Mouse (Mus musculus) ovary, postnatal 14 days (tissue): ENCODE measurements at regions not wholly inside any gene's neighbourhood (a gene's known extent, or its start where the extent isn't known, plus 50 kb on each side); places are given as distances from the start of the nearest gene placed in this dataset.
"Not testable (repeated sequence)": the region's sequence is repeated elsewhere in the genome, so short reads cannot be mapped to it uniquely, and the experiment has no call there.

Source experiments
- DNase-seq: peaks from one replicate; pipeline ENCODE4 v3.0.0; 2022; ENCODE audit warnings: low spot score

- no peak for DNase-seq
These were observed 274.1 kb downstream of the Rpia start for GRCm38 (mm10) chr6:70517932-70518331.

- no peak for DNase-seq
These were observed 323.2 kb downstream of the Rpia start for GRCm38 (mm10) chr6:70468623-70469479.

GRCm38 (mm10) chr6:70457279-70457678 is 334.8 kb downstream of the Rpia start:
- DNase-seq: no peak

GRCm38 (mm10) chr6:70434739-70435138 is 357.3 kb downstream of the Rpia start:
- not testable (repeated sequence) for DNase-seq

GRCm38 (mm10) chr6:70406290-70406689 is 385.7 kb downstream of the Rpia start:
- not testable (repeated sequence) for DNase-seq

- DNase-seq: not testable (repeated sequence)
These were observed 402.2 kb downstream of the Rpia start for GRCm38 (mm10) chr6:70389850-70390249.

GRCm38 (mm10) chr6:70386396-70386795 is 405.6 kb downstream of the Rpia start:
- DNase-seq: not testable (repeated sequence)

GRCm38 (mm10) chr6:70379339-70379738 is 412.7 kb downstream of the Rpia start:
- not testable (repeated sequence) for DNase-seq

GRCm38 (mm10) chr6:70371821-70372220 is 420.2 kb downstream of the Rpia start:
- DNase-seq: not testable (repeated sequence)

- DNase-seq: no peak
These were observed 435.7 kb downstream of the Rpia start for GRCm38 (mm10) chr6:70356303-70356702.

GRCm38 (mm10) chr6:70342147-70342546 is 449.9 kb downstream of the Rpia start:
- DNase-seq: no peak

- not testable (repeated sequence) for DNase-seq
These were observed 451.3 kb downstream of the Rpia start for GRCm38 (mm10) chr6:70340691-70341090.

- no peak for DNase-seq
These were observed 476.7 kb downstream of the Rpia start for GRCm38 (mm10) chr6:70315318-70315717.

- DNase-seq: not testable (repeated sequence)
These were observed 477.4 kb downstream of the Rpia start for GRCm38 (mm10) chr6:70314667-70315066.

- not testable (repeated sequence) for DNase-seq
These were observed 490.9 kb downstream of the Rpia start for GRCm38 (mm10) chr6:70301100-70301499.

- not testable (repeated sequence) for DNase-seq
These were observed 531.8 kb downstream of the Rpia start for GRCm38 (mm10) chr6:70260227-70260626.

- not testable (repeated sequence) for DNase-seq
These were observed 551.9 kb downstream of the Rpia start for GRCm38 (mm10) chr6:70240167-70240566.

- peak; percentile 6 for DNase-seq
These were observed 564.9 kb downstream of the Rpia start for GRCm38 (mm10) chr6:70227166-70227565.

GRCm38 (mm10) chr6:70216632-70217031 is 575.4 kb downstream of the Rpia start:
- not testable (repeated sequence) for DNase-seq

GRCm38 (mm10) chr6:70215781-70216180 is 576.3 kb downstream of the Rpia start:
- DNase-seq: not testable (repeated sequence)
